Mouse (Mus musculus): ENCODE data around the gene Rpl32. TPM values are rescaled to one million over a fixed set of nuclear protein-coding genes. Genes with fewer than 3 reads are reported as not detected.
A peak's percentile ranks its signal among the peaks of the same experiment; 100 is the strongest.

Rpl32 gene
- total RNA-seq (2021) = 100 to 1,000 TPM; 566 to 632 TPM
- long read RNA-seq, transcript Rpl32-201 (4 exons, 517 nt) = major isoform, 200 of 226 reads
- long read RNA-seq, transcript Rpl32-202 (3 exons, 906 nt) = minor isoform, 11 of 226 reads
- long read RNA-seq, partial matches to known transcripts = 12 of 226 reads
- long read RNA-seq, other reads (novel, unspliced or antisense) = 3 of 226 reads

GRCm38 (mm10) chr6:115808488-115809231, at the start of gene Rpl32:
Gene Rpl32, minus strand, starts transcription at chr6:115808747.
- peak; percentile 86 to 88 for DNase-seq (ENCODE audit: low spot score in 2 of 2)

GRCm38 (mm10) chr6:115856361-115856745, 47.8 kb upstream of the Rpl32 start:
- DNase-seq (ENCODE audit: low spot score in 2 of 2) = peak in 1 of 2 experiments; percentile 38

GRCm38 (mm10) chr6:115855733-115856360, 47.3 kb upstream of the Rpl32 start:
- peak; percentile 41 to 44 for DNase-seq (ENCODE audit: low spot score in 2 of 2)

GRCm38 (mm10) chr6:115854432-115854831, 45.9 kb upstream of the Rpl32 start:
- DNase-seq (ENCODE audit: low spot score in 2 of 2) = no peak

GRCm38 (mm10) chr6:115853985-115854384, 45.4 kb upstream of the Rpl32 start:
- no peak for DNase-seq (ENCODE audit: low spot score in 2 of 2)

- DNase-seq (ENCODE audit: low spot score in 2 of 2) = peak; percentile 97 to 98
Observed at GRCm38 (mm10) chr6:115853091-115853813, 44.7 kb upstream of the Rpl32 start, which contains the start of the genes Mbd4 and Ift122. Gene Mbd4, minus strand, starts transcription at chr6:115853371. Gene Ift122, plus strand, starts transcription at chr6:115853470.

GRCm38 (mm10) chr6:115852446-115853090, 44.0 kb upstream of the Rpl32 start:
- no peak for DNase-seq (ENCODE audit: low spot score in 2 of 2)

GRCm38 (mm10) chr6:115848598-115849304, 40.2 kb upstream of the Rpl32 start:
- DNase-seq (ENCODE audit: low spot score in 2 of 2) = no peak

- peak; percentile 64 to 68 for DNase-seq (ENCODE audit: low spot score in 2 of 2)
Observed at GRCm38 (mm10) chr6:115846640-115847411, 38.3 kb upstream of the Rpl32 start.

- DNase-seq (ENCODE audit: low spot score in 2 of 2) = no peak
Observed at GRCm38 (mm10) chr6:115845006-115845405, 36.5 kb upstream of the Rpl32 start.

- no peak for DNase-seq (ENCODE audit: low spot score in 2 of 2)
Observed at GRCm38 (mm10) chr6:115838745-115839144, 30.2 kb upstream of the Rpl32 start.

GRCm38 (mm10) chr6:115838161-115838597, 29.6 kb upstream of the Rpl32 start, which contains the start of gene Efcab12:
Gene Efcab12, minus strand, starts transcription at chr6:115838412.
- DNase-seq (ENCODE audit: low spot score in 2 of 2) = peak; percentile 54 to 59

- DNase-seq (ENCODE audit: low spot score in 2 of 2) = no peak
Observed at GRCm38 (mm10) chr6:115833861-115834260, 25.3 kb upstream of the Rpl32 start.

GRCm38 (mm10) chr6:115832152-115832850, 23.8 kb upstream of the Rpl32 start:
- no peak for DNase-seq (ENCODE audit: low spot score in 2 of 2)

- DNase-seq (ENCODE audit: low spot score in 2 of 2) = no peak
Observed at GRCm38 (mm10) chr6:115830779-115831601, 22.4 kb upstream of the Rpl32 start.

- peak in 1 of 2 experiments; percentile 36 for DNase-seq (ENCODE audit: low spot score in 2 of 2)
Observed at GRCm38 (mm10) chr6:115823850-115824464, 15.4 kb upstream of the Rpl32 start.

GRCm38 (mm10) chr6:115821216-115821993, 12.9 kb upstream of the Rpl32 start:
- DNase-seq (ENCODE audit: low spot score in 2 of 2) = no peak

All from layer of hippocampus, postnatal 10 days (tissue).